Mouse (Mus musculus): ENCODE results near the gene Mef2d.

The Mef2d gene

DNA sequence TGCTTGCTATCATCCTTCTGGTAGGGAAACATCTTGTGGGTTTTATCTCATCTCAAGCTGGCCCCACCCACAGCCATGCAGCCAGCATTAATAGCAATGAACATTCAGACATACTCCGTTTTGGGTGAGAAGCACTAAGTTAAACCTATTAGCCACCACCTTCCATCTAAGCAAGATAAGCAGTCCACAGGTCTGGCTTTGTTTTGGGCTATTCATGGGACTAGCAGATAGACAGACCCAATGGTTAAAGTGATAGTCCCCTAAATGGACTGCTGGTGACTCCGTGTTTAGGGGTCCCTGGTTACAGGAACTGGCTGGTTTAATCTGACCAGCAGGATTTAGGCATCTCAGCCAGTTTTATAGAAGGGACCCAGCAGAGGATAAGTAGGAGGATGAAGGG lies 70.8 kb downstream of the Mef2d start:
- no peak for DNase-seq

DNA sequence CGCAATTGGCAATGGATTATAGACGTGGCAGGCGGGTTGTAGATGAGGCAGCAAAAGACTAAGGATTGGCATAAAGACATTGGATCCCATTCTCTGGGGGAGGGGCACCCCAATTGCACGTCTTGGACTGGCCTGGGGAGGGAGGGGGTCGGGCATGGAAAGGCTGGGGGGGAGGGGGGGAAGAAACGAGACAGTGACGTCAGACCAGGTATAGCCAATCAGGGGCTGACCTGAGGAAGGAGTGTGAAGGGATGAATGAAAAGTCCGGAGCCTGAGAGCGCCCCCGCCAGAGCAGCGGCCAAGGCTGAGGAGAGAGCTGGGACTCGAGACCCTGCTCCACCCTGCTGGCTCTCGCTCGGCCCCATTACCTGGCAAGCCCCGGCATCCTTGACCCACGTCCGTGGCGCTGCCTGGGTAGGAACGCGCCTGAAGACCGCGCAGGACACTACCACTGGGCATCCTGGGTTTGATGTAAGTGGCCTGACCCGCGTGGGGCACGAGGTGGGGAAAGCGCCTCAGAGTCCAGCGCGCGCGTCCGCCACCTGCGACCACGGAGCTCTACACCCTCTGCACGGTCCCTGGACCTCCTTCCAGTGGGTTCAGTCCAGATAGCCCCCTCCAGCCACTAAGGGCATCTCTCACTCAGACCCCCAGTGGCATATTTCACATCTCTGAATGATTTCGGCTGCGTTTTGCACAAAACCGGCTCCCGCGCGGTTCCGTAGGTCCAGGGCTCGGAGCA lies 72.2 kb downstream of the Mef2d start:
- no peak for DNase-seq

DNA sequence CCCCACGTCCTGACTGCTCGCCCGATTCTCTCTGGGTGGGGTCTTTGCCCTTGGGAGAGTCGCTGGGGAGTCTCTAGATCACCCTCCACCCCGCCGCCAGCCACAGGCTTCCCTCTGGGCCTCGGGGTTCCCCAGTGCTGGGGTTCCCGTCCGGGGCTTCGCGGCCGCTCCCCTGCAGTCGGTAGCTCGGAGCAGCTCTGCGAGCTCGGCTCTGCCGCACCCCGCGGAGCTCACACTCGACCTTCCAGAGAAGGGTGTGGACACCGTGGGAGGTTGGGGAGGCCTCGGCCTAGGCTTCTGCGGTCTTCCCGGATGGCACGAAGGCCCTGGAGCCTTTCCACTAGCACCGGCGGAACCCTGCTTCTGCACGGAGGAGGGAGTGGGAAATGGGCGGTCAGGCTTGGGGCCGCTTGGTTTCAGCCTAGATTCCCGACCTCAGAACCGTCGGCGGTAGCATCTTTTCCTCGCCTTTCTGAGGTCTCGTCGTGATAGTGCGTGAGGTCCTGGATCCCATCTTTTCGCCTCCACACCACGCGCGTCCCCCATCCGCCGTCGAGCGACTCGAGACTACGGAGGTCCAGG lies 72.9 kb downstream of the Mef2d start:
- DNase-seq = no peak

DNA sequence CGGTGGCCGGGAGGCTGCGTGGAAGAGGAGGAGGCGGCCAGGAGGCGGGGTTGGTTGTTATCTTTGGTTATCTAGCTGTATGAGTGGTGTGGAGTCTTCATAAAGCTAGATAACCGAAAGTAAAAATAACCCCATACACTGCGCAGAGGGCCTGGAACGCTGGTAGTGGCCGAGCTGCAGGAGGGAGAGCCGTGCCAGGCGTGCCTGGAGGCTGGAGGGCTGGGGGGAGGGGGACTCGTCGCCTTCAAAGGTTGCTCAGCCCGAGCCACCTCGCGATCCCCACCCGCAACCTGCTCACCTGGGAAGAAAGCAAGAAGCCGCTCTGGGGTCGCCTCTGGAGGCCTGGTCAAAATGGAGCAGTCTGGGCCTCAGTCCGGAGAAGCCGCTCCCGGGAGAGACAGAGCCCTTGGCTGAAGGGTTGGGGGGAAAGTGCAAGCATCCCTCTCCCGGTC lies 73.4 kb downstream of the Mef2d start:
- peak; percentile 3 for DNase-seq

DNA sequence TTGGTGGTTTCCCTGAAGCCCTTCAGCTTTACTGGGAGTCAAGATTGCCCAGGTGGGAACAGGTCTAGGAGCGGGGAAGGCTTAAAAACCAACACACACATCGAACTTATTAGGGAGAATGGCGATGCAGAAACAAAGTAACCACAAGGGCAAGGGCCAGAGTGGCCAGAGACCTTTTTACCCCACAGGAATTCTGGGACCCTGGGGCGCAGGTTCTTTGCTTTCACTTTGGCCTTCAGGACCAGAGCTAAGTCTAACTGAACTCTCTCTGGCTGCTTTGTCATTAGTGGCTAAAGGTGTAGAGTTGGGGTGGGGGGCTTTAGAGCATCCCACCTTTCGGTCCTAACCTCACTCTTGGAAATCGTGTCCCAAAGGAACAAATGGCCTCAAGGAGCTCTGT lies 73.9 kb downstream of the Mef2d start:
- DNase-seq = no peak

DNA sequence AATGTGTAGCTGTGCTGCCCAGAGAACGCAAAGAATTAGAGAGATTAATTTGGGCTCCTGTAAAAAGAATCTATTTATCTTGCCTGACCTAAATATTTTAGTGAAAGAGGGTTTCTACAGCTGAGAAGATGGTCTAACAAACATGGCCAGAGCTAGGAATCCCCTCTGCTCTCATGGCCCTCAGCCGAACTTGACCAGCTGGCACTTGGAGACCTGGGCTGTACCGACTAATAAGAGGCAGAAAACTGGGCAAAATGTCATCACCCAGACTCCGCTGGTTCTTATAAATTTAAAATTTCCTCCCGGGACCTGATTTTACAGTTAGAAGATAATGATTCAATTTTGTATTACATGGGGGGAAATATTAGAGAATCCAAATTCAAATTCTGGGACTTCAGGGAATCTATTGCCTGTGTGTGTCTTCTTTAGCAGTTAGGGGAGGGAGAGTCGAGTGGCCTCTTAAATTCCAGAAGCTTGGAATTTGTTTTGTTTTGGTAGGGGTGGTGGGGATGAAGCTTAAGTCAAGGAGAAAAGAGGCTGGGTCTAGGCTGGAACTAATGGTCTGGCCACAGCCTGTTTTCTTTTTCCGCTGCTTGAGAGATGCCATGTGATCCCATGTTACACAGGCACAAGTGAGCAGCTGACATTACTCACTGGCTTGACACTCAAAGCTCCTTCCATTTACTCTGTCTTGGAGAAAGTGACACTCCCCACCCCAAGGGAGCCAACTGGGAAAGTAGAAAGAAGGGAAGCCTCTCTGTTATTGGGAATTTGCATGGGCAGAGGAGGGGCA lies 74.6 kb downstream of the Mef2d start:
- no peak for DNase-seq

DNA sequence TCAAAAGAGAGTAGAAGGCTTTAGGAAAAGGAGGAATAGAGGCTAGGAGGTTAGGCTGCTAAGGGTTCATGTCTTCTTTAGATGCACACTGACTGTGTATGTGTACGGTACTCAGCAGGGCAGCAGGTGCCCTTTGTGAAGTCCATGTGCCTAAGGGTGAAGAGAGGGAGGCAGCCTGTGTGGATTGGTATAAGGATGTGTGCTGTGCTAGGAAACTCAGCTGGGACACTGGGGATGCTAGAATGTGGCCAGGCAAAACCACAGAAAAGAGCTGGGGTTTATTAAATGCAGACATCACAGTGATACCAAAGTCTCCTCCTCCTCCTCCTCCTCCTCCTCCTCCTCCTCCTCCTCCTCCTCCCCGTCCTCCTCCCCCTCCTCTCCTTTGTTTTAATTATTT lies 75.5 kb downstream of the Mef2d start:
- DNase-seq = no peak

DNA sequence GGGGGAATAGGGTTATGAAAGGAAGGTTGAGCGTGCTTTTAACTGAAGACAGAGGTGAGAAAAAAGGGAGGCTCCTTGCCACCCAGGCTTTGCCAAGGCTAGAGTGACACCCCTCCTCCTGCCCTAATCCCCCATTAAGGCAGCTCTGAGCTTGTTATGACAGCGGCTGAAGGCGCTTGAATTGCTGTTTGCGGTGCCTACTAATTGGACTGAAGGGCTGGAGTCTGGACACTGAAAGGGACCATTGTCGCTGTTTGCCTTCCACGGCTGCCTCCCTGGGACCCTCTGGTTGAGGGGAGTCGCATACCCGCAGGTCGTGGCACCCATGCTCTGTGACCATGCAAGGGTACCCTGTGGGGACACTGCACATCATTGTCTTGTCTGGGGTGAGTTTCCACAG lies 77.8 kb downstream of the Mef2d start:
- no peak for DNase-seq

DNA sequence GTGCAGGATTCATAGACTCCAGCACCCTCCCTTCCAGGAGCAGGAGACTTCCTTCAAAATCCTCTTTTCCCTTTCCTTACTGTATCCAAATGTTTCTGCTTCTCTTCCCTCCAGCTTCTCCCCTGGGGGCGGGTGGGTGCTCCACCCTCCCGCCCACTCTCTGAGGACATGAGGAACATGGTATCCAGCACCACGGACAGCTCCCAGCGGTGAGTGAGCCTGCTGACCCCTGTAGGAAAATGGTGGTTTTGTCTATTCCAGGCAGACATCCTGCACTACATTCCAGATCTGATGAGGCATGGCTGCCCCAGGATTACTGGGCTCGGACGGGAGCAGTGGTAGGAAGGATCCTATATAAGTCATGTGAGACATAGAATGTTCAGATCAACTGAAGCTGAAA lies 78.7 kb downstream of the Mef2d start:
- peak; percentile 77 for DNase-seq

Data from lung, postnatal 36 days (tissue).